Mouse (Mus musculus) embryonic facial prominence, embryonic 11.5 days (tissue): ENCODE results near the gene Phrf1. TPM values are rescaled to one million over a fixed set of nuclear protein-coding genes. Genes with fewer than 3 reads are reported as not detected.

Experiments
- ATAC-seq: fragments of 200-750 bp; cut with Nextera tagmentation; replicated peaks from 2 replicates; pipeline ENCODE4 v1.8.0; 2017; ENCODE audit warnings: low read depth; ENCODE audit not compliant: insufficient number of reproducible peaks, low FRiP score, low TSS enrichment
- DNase-seq: peaks from one replicate; pipeline ENCODE4 v3.0.0-alpha.2; 2015; ENCODE audit warnings: low spot score
- H3K27ac ChIP-seq: fragments of 300-500 bp; sonication (generic); replicated peaks from 2 replicates; pipeline ENCODE4 v1.5.1; 2014; ENCODE audit warnings: mild to moderate bottlenecking, low read depth, low read length, control low read depth
- H3K27me3 ChIP-seq: fragments of 300-500 bp; sonication (generic); 2 replicates; pipeline ENCODE4 v1.6.1; 2014; ENCODE audit warnings: mild to moderate bottlenecking, low read length, moderate library complexity, mixed read lengths; ENCODE audit not compliant: control insufficient read depth, insufficient read depth
- H3K36me3 ChIP-seq: fragments of 300-500 bp; sonication (generic); replicated peaks from 2 replicates; pipeline ENCODE4 v1.6.1; 2014; ENCODE audit warnings: low read depth, mild to moderate bottlenecking, low read length, moderate library complexity, mixed read lengths; ENCODE audit not compliant: control insufficient read depth, insufficient read depth
- H3K4me1 ChIP-seq: fragments of 300-500 bp; sonication (generic); 2 replicates; pipeline ENCODE4 v1.6.1; 2014; ENCODE audit warnings: low read length, mixed read lengths; ENCODE audit not compliant: control insufficient read depth, insufficient read depth
- H3K4me2 ChIP-seq: fragments of 300-500 bp; sonication (generic); 2 replicates; pipeline ENCODE4 v1.6.1; 2014; ENCODE audit warnings: low read depth, mild to moderate bottlenecking, control low read depth, low read length, moderate library complexity
- H3K4me3 ChIP-seq: fragments of 300-500 bp; sonication (generic); 2 replicates; pipeline ENCODE4 v1.5.1; 2014; ENCODE audit warnings: low read depth, low read length, control low read depth
- H3K9ac ChIP-seq: fragments of 300-500 bp; sonication (generic); replicated peaks from 2 replicates; pipeline ENCODE4 v1.6.1; 2014; ENCODE audit warnings: mild to moderate bottlenecking, control low read depth, low read length
- H3K9me3 ChIP-seq: fragments of 300-500 bp; sonication (generic); replicated peaks from 2 replicates; pipeline ENCODE4 v1.6.1; 2016; ENCODE audit warnings: mild to moderate bottlenecking, low read length, inconsistent platforms, mixed read lengths; ENCODE audit not compliant: control insufficient read depth
- WGBS: fragments of 180-500 bp; shearing (Covaris S2); extraction: QIAGEN DNeasy Blood & Tissue Kit; methylation state at CpG from one replicate; pipeline ENCODE4 v1.1.7; 2014; 5-methylcytosine and 5-hydroxymethylcytosine counted together
- polyA plus RNA-seq: library from polyadenylated mRNA; unstranded; fragments of >200 nt; fragmentation: Nextera tagmentation; extraction: Ambion mirVana; gene quantifications from 2 replicates; pipeline ENCODE4 v1.2.1, GENCODE M21; 2014

Phrf1 gene
- polyA plus RNA-seq, 1 experiment from 2014 or later = 63.4 TPM

DNA sequence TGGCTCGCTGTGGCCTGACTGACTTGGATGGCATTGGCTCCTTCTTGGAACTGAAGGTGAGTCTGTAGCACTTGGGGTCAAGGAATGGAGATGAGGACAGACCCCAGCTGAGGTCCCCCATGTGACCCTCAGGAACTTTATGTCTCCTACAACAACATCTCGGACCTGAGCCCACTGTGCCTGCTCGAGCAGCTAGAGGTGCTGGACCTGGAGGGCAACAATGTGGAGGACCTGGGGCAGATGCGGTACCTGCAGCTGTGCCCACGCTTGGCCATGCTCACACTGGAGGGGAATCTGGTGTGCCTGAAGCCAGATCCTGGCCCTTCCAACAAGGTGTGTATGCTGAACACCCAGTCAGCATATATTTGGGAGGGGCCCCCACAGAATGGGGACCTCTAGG is 23.1 kb upstream of the Phrf1 start:
- Histone ChIP-seq H3K4me1 (no peaks in the 10 kb centered on the region), H3K9me3 (no peaks in the 10 kb centered on the region), H3K9ac (no peak overlapping the region), H3K27me3 (no peaks in the 10 kb centered on the region), H3K4me3 (no peak overlapping the region), H3K4me2 (no peak overlapping the region), H3K36me3 (no peaks in the 10 kb centered on the region; the same call in 1 of the 2 replicates), H3K27ac (no peak overlapping the region)
- 90% methylated on average over 5 of the region's 5 CpGs for WGBS
- DNase-seq = no peak
- no peak for ATAC-seq

DNA sequence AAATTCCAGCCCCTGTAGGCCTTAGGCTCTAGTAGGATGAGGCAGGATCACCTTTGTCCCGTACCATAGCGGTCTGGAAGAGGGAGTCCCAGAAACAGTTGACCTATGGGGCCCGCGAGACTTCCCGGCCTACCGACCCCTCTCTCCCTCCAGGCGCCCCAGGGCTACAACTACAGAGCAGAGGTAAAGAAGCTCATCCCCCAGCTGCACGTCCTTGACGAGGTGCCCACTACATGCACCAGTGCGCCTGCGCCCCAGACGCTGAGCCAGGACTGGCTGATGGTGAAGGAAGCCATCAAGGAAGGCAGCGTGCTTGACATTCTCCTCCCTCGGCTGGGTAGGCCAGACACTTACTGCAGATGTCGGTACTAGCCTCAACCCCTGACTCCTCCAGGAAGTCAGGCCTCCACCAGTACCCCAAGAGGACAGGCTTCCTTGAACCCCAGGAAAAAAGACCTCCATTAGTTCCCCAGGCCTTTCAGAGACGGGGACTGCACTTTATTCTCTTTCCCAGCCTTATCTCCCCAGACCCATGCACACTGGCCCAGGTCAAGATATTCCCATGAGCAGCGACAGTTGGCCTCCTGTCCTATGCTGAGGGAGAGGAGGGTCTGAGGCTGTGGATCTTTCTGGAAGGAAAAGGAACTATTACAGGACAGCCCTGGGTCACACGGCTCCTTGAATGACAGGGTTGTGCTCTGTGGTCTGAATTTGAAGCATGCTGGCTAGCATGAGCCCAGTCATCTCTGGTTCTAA is 22.2 kb upstream of the Phrf1 start:
- WGBS = 93% methylated on average over 18 of the region's 18 CpGs
- Histone ChIP-seq H3K9me3 (no peaks in the 10 kb centered on the region), H3K27me3 (no peaks in the 10 kb centered on the region), H3K4me1 (no peaks in the 10 kb centered on the region), H3K27ac (no peak overlapping the region), H3K4me3 (no peak overlapping the region), H3K36me3 (no peaks in the 10 kb centered on the region; the same call in 1 of the 2 replicates), H3K9ac (no peak overlapping the region), H3K4me2 (no peak overlapping the region)
- ATAC-seq (no peak), DNase-seq (no peak)

DNA sequence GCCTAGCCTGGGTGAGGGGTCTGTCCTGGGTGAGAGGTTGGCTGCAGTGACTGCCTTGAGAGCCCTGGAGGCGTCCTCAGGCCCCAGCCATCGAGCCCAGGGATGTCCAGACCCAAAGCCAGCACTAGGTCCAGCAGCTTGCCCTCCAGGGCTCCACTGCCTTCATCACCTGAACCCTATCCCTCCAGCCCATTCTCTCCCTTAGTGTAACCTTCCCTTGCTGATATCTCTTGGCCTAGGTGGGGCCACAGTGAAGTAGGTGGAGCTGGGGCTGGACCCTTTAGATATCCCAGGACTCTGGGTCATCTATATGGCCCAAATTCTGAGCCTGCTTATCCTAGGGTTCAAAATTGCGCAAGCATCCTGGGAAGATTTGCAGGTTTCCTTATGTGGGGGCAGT is 19.1 kb upstream of the Phrf1 start:
- no peaks in the 10 kb centered on the region for H3K4me1 ChIP-seq
- H3K4me3 ChIP-seq = no peak overlapping the region
- H3K9ac ChIP-seq = no peak overlapping the region
- no peaks in the 10 kb centered on the region for H3K9me3 ChIP-seq
- WGBS = 59% methylated on average over 3 of the region's 3 CpGs
- H3K27ac ChIP-seq = no peak overlapping the region
- no peak for DNase-seq
- H3K36me3 ChIP-seq = no peaks in the 10 kb centered on the region; the same call in 1 of the 2 replicates
- H3K27me3 ChIP-seq = no peaks in the 10 kb centered on the region
- ATAC-seq = no peak
- H3K4me2 ChIP-seq = no peak overlapping the region

DNA sequence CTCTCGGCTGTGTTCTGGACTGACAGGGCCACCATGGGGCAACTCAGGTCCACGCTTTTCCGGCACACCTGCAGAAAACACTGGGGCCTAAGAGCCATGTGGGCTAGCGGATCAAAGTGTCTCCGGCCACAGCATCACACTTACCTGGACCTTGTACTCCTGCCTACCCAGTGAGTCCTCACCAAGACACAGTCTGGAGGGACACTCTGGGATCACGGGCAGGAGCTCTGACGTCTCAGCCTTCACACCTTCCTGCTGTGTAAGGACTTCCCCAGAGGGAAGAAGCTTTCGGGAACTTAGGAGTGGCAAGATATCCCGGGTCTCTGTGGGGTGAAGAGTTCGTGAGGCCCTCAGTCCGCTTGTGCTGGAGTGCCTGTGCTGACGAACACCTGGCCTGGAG is 18.4 kb upstream of the Phrf1 start:
- WGBS = 84% methylated on average over 12 of the region's 12 CpGs
- Histone ChIP-seq H3K36me3 (no peaks in the 10 kb centered on the region), H3K27ac (no peak overlapping the region), H3K9me3 (no peaks in the 10 kb centered on the region), H3K27me3 (no peaks in the 10 kb centered on the region), H3K4me2 (no peak overlapping the region), H3K9ac (no peak overlapping the region), H3K4me1 (no peaks in the 10 kb centered on the region), H3K4me3 (no peak overlapping the region)
- DNase-seq (no peak), ATAC-seq (no peak)

DNA sequence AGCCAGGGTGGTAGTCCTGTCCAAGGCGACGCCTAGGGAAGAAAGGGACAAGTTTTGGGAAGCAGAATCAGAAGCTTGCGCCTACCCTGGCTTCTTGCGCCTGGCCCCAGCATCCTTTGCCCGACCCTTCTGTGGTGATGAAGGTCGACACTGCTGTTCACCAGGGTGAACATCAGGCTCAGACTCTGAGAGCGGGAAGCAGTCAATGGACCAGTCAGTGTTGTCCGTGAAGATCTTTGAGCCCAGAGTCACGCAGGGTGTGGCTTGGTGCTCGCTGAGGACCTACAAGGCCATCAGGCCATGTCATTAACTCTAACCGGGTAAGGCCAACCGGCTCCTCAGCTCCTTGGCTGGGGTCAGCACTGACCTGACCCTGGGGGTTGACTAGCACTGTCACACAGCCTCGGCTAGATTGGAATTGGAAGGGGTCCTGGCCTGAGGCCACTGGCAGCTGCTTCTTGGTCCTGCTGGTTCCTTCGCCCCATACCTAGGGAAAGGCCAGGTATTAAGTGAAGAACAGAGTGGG is 17.9 kb upstream of the Phrf1 start:
- ATAC-seq = no peak
- no peak overlapping the region for H3K27ac ChIP-seq

DNA sequence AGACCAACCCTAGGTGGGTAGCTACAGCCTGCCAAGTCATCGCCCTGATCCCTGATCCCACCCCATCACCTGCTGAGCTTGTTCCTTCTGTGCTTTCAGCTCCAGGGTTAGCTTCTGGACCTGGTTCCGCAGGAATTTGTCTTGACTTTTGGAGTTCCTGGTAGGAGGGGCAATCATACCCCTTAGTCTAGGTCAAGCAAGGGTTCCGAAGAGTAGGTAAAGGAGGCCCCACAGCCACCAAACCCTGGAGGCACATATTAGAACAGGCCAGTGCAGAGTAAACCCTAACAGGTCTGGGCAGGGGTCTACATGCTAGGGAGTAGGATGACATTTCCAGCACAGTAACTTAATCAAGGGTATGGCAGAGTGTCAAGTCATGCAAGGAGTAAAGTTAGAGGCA is 15.5 kb upstream of the Phrf1 start:
- Histone ChIP-seq H3K9ac (no peak overlapping the region), H3K27ac (no peak overlapping the region), H3K4me2 (no peak overlapping the region), H3K27me3 (no peaks in the 10 kb centered on the region), H3K36me3 (no peaks in the 10 kb centered on the region), H3K4me3 (no peak overlapping the region), H3K9me3 (no peaks in the 10 kb centered on the region), H3K4me1 (peaks cover 4% of the 10 kb centered on the region; the same call in 1 of the 2 replicates)
- no peak for DNase-seq
- WGBS = 86% methylated on average over 3 of the region's 3 CpGs
- no peak for ATAC-seq

More for the DNA sequence above, 17.9 kb upstream of the Phrf1 start:
- no peak for DNase-seq
- no peaks in the 10 kb centered on the region for H3K36me3 ChIP-seq
- no peaks in the 10 kb centered on the region for H3K9me3 ChIP-seq
- no peaks in the 10 kb centered on the region for H3K27me3 ChIP-seq
- H3K4me3 ChIP-seq = no peak overlapping the region
- no peak overlapping the region for H3K9ac ChIP-seq
- 83% methylated on average over 14 of the region's 14 CpGs for WGBS
- H3K4me2 ChIP-seq = no peak overlapping the region
- no peaks in the 10 kb centered on the region for H3K4me1 ChIP-seq

DNA sequence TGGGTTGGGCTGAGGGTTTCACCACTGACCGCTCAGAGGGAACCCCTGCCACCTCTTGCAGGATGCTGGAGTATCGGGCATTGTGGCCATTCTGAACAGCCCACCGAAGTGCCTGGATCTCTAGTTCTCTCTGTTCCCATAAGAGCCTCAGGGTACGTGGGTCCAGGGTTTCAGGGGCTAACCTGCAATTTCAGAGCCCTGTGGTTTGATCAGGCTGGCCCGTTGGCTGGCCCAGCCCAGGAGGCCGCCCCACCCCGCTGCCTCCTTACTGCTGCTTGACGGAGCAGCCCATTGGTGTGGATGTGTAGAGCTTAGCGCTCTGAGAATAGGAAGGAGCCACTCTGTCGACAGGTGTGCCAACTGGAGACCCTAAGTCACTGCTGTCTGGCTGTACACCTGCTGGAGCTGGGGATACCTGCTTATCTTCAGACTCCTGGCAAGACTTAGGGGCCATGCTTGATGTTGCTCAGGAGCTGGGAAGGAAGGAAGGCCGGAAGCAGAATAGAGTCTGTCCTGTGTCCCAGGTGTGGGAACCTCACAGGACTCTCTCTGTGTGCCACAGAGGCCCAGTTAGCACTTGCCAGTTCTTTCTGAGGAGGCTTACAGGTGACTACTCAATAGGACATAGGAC is 14.9 kb upstream of the Phrf1 start, which contains the start of gene Lmntd2:
TSS of gene Lmntd2 (minus strand) at position 476 of the 631 bp plus-strand sequence.
- Histone ChIP-seq H3K27me3 (no peaks in the 10 kb centered on the region), H3K4me1 (peaks cover 4% of the 10 kb centered on the region; the same call in 1 of the 2 replicates), H3K4me3 (peak within 1 kb of the TSS; percentile 68), H3K27ac (peak within 1 kb of the TSS; percentile 84), H3K9me3 (no peaks in the 10 kb centered on the region), H3K36me3 (no peaks in the 10 kb centered on the region), H3K9ac (peak within 1 kb of the TSS; percentile 62), H3K4me2 (peak within 1 kb of the TSS; percentile 83)
- WGBS = 90% methylated on average over 11 of the region's 11 CpGs
- DNase-seq (no peak), ATAC-seq (no peak)

DNA sequence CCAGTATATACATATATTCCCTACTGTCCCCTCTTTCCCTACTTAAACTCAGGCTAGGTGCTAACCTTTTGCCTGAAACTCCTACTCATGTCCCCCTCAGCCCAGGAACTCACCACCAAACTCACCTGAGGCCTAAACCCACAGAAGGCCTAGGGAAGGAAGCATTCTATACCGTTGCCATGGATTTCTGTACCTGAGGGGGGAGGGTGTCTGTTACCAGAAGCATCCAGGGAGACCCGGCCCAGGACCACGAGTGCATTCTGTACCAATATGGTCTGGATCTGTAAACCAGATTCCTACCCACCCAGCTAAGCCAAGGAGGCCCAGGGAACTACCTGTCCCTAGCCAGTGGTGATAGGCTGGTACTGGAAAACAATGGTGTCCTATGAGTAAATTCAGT is 14.3 kb upstream of the Phrf1 start:
- no peaks in the 10 kb centered on the region for H3K36me3 ChIP-seq
- no peak overlapping the region for H3K4me2 ChIP-seq
- peaks cover 4% of the 10 kb centered on the region; the same call in 1 of the 2 replicates for H3K4me1 ChIP-seq
- H3K27ac ChIP-seq = peak overlapping the region; percentile 84; the same call in 1 of the 2 replicates
- no peak for DNase-seq
- WGBS = 74% methylated on average over 3 of the region's 3 CpGs
- H3K9ac ChIP-seq = no peak overlapping the region
- ATAC-seq = no peak
- H3K27me3 ChIP-seq = no peaks in the 10 kb centered on the region
- no peak overlapping the region for H3K4me3 ChIP-seq
- no peaks in the 10 kb centered on the region for H3K9me3 ChIP-seq
